Mouse (Mus musculus) MEL-GATA-1-ER (cell line): ENCODE measurements at regions not wholly inside any gene's neighbourhood (a gene's known extent, or its start where the extent isn't known, plus 50 kb on each side); places are given as distances from the start of the nearest gene placed in this dataset.
"Not testable (repeated sequence)": the region's sequence is repeated elsewhere in the genome, so short reads cannot be mapped to it uniquely, and the experiment has no call there.

Experiments
- DNase-seq: peaks from one replicate; pipeline ENCODE4 v3.0.0-alpha.2; 2012; ENCODE audit warnings: low read depth; ENCODE audit errors: extremely low read depth

DNA sequence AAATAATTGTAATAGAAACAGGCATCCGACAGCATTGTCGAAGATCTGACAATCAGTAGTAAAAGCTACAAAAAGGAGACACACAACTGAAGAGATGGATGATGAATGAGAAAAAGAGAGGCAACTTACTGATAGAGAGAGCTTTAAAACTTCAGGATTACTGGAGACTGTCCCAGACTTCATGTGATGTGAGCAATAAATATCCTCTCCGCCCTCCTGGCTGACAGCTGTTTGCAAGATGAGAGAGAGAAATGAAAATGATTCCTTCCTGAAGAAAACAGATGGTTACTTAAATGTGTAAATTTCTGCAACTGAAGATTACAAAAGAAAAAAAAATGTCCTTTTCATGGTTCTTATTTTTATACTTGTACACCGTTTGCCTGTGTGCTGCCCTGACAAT is 306.7 kb upstream of the Ncam2 start:
- DNase-seq = no peak

DNA sequence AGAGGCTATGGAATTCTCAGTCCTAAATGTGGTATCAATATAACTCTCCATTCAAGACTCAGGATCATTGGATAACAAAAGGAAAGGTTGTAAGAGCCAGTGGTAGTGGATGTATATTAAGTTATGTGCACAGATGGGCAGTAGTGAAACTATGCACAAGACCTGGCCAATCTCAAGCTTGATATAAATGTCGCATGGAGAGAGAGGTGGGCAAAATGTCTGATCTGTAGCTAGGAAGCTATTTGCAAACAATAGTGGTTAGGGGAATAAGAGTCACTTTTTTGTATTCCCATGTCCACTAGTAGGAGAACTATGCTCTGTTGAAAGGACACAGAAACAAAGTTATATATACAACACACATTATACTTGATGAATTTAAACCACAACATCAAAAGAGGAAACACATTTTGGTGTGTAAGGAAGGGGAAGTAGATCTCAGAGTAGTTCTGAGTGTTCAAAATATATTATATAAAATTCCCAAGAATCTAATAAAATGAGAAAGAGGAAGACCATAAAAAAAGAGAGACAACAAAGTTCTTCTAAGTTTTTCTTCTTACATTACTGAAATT is 279.7 kb upstream of the Ncam2 start:
- DNase-seq = peak; percentile 26

DNA sequence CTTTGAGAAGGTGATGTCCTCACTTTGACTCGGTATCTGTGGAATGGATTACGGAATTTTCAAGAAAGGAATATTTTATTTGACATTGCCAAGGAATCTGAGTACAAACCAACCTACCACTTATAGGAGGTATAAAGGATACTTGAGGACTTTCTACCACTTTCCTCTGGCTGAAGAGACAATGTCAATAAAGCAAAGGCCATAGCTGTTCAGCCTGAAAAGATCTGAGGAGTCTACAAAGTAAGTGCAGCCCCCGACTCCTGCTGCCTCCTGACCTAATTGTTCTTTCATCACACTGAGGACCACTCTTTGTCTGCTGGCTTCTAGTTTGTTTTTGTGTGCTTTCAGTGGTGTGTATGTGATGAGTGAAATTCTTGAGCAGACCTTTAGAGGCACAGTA is 269.5 kb upstream of the Ncam2 start:
- DNase-seq = no peak

DNA sequence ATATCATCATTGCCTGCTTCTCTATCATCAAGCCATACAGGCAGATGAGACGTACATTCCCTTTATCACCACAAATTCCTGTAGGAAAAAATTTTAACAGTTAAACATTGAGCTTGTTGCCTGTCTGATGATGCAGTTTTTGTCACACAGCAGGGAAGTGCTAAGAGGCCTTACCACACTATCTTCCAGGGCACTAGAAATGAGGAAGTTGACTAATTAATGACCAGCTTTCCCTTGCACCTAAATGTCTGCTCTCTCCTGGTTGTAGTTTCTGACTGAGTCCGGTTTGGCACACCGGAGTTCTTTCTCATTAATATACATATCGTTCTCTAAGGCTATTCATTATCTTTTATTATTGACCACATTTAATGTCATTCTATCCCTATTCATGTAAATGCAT is 269.0 kb upstream of the Ncam2 start:
- DNase-seq = peak; percentile 23

DNA sequence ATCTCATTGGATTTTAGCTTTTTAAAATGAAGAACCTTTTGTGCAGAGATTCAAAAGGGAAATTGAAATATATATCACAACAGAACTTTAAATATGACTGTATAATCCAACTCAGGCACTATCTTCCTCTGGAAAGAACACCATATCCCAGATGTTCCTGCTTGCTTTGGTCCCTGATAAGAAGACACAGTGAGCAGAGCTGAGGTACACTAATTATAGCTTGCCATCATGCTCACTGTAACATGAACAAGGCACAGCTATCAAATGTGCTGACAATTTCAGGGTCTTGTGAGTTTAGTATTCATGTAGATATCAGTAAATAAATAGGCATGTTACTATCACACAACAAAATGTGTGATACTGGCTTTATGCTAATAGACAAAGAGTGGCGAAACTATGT is 264.8 kb upstream of the Ncam2 start:
- DNase-seq = no peak

DNA sequence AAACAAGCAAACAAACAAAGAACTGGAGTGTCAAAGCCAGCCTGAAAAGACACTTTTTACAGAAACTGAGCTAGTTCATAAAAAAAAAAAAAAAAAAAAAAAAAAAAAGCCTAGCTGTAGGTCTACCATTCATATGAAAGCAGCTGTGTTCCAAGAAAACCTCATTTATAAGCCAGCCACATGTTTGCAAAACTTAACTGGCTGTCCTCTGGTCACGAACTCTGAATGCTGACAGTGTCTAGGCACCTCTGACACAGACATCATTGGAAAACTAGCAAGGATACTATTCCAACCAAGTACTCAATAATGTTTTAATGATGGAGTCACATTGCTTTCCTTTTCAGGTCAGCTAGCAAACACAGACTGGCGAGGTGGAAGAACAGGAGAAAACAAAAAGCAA is 238.4 kb upstream of the Ncam2 start:
- no peak for DNase-seq

DNA sequence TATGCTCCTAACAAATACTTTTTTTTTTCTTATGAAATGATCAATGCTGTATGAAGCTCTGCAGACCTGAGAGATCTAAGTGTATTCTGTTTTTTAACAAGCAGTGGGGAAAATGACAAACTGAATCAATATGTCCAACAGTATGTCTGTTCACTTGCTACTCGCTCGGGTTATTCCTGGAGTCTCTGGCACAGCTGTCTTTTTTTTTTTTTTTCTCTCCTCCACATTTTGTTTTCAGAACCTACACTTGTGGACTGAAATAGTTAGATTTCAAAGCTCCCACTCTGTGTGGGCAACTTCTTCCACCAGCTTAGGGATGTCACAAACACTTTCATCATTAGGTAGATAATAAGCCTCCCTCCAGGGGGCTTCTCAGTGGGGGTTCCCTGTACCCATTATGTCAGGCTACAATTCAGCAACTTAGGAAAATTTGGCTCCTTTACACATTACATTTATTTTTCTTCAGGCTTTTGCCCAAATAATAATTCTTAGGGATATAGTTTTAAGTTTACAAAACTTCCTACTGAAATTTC is 218.9 kb upstream of the Ncam2 start:
- DNase-seq = no peak

DNA sequence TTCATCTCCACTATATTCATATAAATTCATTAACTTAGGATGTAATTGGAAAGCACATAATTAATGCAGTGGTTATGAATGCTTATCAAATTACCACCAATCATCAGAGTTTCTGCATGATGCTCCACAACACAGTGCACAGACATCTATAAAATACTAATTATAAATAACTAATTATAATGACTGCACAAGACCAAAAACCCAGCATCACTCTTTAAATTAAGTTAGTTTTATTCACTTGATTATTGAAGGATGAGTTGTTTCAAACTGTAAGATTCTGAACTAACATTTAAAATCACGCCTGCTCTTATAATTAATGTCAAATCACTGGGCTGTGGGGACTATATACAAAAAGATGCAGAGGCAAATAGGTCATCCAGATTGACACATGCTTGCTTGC is 212.7 kb upstream of the Ncam2 start:
- DNase-seq = no peak

DNA sequence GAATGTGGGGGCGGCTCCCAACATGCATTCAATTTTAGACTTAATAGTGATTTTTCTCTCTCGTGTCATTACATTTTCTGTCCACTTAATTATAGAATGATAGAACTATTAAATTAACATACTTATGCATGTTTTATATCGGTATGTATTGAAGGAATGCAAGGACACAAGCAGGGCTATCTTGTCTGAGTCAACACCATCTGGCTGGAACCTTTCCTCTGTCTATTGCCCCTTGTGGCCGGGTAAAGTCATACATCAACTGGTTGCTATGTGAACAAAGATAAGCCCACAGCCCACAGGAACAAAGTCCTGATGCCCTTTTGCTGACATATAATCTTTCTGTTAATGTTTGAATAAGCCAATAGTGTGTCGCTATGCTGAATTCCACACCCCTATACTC is 163.7 kb upstream of the Ncam2 start:
- DNase-seq = not testable (repeated sequence)

DNA sequence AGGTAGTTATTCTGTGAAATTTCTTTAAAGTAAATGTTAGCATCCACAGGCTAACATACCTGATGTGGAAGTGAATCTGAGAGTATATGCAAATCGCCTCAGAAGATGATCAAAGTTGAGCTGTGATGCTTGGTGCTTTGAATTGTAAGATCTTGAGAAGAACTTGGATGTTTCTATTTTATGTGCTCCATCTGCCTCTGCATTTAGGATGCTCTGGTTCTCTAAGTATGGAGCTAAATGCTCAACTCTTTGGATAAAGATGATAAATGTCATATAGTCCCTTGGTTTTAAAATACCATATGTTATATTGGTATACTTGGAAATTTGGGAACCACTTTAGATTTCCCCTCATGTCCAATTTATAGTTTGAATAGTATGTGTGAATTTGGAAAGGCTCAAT is 159.2 kb upstream of the Ncam2 start:
- DNase-seq = no peak

DNA sequence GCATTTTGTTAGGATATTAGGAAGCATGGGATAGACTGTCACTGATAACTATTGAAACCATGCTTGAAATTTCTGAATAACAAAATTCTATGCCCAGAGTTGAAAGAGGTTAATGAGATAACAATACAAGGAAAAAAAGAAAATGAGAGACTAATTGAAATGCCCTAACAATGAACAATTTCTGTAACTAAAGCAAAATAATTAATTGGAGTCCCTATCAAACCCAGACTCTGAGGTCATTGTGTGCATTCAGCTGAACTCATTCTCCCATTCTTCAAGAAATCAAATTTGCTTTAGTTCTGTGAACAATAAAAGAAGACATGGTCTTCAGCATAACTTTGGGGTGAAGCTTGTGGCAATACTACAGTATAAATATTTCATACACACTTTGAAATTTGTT is 154.8 kb upstream of the Ncam2 start:
- no peak for DNase-seq

DNA sequence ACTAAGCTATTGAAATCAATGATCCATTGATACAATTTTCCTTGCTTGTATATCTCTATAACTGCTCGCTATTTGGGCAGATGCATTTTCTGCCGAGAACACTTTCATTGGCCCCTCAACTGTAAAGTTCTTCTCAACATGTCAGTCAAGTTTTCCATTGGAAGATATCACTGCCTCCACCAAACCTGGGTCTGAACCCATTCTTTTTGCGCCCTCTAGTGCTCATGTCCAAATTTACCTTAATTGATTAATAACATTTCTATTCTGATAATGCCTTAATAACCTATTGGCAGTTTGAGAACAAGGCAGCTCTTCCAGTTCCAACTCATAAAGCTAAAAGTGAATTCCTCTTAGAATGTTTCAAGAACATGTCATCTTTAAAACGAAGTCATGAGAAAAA is 132.2 kb upstream of the Ncam2 start:
- DNase-seq = peak; percentile 32
